8 mouse cellular contexts compared by ENCODE assay signal in genomic region chr2:26446671-26447070, GRCm38 (mm10). TPM values are rescaled to one million over a fixed set of nuclear protein-coding genes. Genes with fewer than 3 reads are reported as not detected.
DNase-seq lines count a peak whose midpoint lies in the region; ATAC-seq and TF ChIP-seq lines count a peak whose summit lies in the region.

No protein-coding gene starts in this region.

- ATAC-seq in hindbrain, embryonic 12.5 days (ENCODE audit: low FRiP score) = no peak
- ATAC-seq in midbrain, embryonic 14.5 days (ENCODE audit: low FRiP score, low TSS enrichment) = no peak

- no peak for DNase-seq in kidney, adult 2 months
- DNase-seq in kidney, postnatal 36 days = no peak
- no peak for DNase-seq in midbrain, embryonic 14.5 days
- no peak for DNase-seq in urinary bladder, postnatal 14 days (ENCODE audit: low spot score)
- DNase-seq in left cerebral cortex, adult 8-10 months (ENCODE audit: low spot score in 2 of 2) = no peak
- no peak for DNase-seq in thymus, postnatal 0 days (ENCODE audit: low spot score)

- H3K27ac ChIP-seq in kidney, adult 2 months (ENCODE audit: insufficient read depth, low read depth, low read length) = no peak overlapping the region
- H3K27ac ChIP-seq in brown adipose tissue, adult 24 weeks (replicated peaks; ENCODE audit: low read depth, low read length) = 0 out of 2 replicates have a peak overlapping the region, but pooled peaks have one; percentile 22
- 0 out of 2 replicates have a peak overlapping the region, but pooled peaks have one; percentile 90 for H3K27ac ChIP-seq in hindbrain, embryonic 12.5 days
- no peak overlapping the region for H3K27ac ChIP-seq in midbrain, embryonic 14.5 days (replicated peaks; ENCODE audit: low read depth, low read length)

- TF ChIP-seq CTCF in kidney, adult 2 months (conservative IDR thresholded peaks at IDR 0.05; ENCODE audit: insufficient read depth, insufficient read length, low read depth, low read length) = no peak

- H3K4me2 ChIP-seq in hindbrain, embryonic 12.5 days (replicated peaks) = peak overlapping the region; percentile 73
- peak overlapping the region; percentile 72 for H3K4me2 ChIP-seq in midbrain, embryonic 14.5 days (ENCODE audit: low read length)

- no peaks in the 10 kb centered on the region for H3K27me3 ChIP-seq in kidney, adult 2 months (replicated peaks; ENCODE audit: control insufficient read depth, insufficient read depth, low read length)
- H3K27me3 ChIP-seq in hindbrain, embryonic 12.5 days = no peaks in the 10 kb centered on the region
- H3K27me3 ChIP-seq in midbrain, embryonic 14.5 days (ENCODE audit: control insufficient read depth, insufficient read depth, low read length) = no peaks in the 10 kb centered on the region

- TF ChIP-seq POLR2A in kidney, adult 2 months (IDR thresholded peaks at IDR 0.05; ENCODE audit: low read depth, low read length) = no peak

- no peaks in the 10 kb centered on the region for H3K9me3 ChIP-seq in hindbrain, embryonic 12.5 days (replicated peaks)
- H3K9me3 ChIP-seq in midbrain, embryonic 14.5 days (ENCODE audit: control insufficient read depth, low read length) = no peaks in the 10 kb centered on the region

- 58% methylated on average over 4 of the region's 4 CpGs for WGBS in kidney, adult 2 months
- 73% methylated on average over 4 of the region's 4 CpGs for WGBS in hindbrain, embryonic 12.5 days
- WGBS in midbrain, embryonic 14.5 days = 79% methylated on average over 4 of the region's 4 CpGs

- peak overlapping the region; percentile 27 for H3K4me3 ChIP-seq in kidney, adult 2 months (ENCODE audit: insufficient read depth, low read depth, low read length)
- peak overlapping the region; percentile 81; the same call in 1 of the 2 replicates for H3K4me3 ChIP-seq in brown adipose tissue, adult 24 weeks (ENCODE audit: insufficient read depth, low read depth, low read length)
- H3K4me3 ChIP-seq in hindbrain, embryonic 12.5 days = peak overlapping the region; percentile 88
- H3K4me3 ChIP-seq in midbrain, embryonic 14.5 days (replicated peaks; ENCODE audit: low read depth, low read length) = peak overlapping the region; percentile 88

- H3K36me3 ChIP-seq in kidney, adult 2 months (ENCODE audit: control insufficient read depth, insufficient read depth, low read length) = peaks cover 2% of the 10 kb centered on the region; the same call in 1 of the 2 replicates
- peaks cover 2% of the 10 kb centered on the region for H3K36me3 ChIP-seq in hindbrain, embryonic 12.5 days
- H3K36me3 ChIP-seq in midbrain, embryonic 14.5 days (ENCODE audit: control insufficient read depth, insufficient read depth, low read length) = peaks cover 2% of the 10 kb centered on the region

- H3K9ac ChIP-seq in hindbrain, embryonic 12.5 days = peak overlapping the region; percentile 82; the same call in 1 of the 2 replicates
- H3K9ac ChIP-seq in midbrain, embryonic 14.5 days (replicated peaks; ENCODE audit: low read length) = peak overlapping the region; percentile 13; the same call in 1 of the 2 replicates

- peaks cover 12% of the 10 kb centered on the region for H3K4me1 ChIP-seq in kidney, adult 2 months (ENCODE audit: control insufficient read depth, insufficient read depth, low read length)
- peaks cover 7% of the 10 kb centered on the region for H3K4me1 ChIP-seq in brown adipose tissue, adult 24 weeks (ENCODE audit: control insufficient read depth, insufficient read depth, insufficient read length, low read length)
- peaks cover 39% of the 10 kb centered on the region for H3K4me1 ChIP-seq in hindbrain, embryonic 12.5 days
- H3K4me1 ChIP-seq in midbrain, embryonic 14.5 days (ENCODE audit: control insufficient read depth, insufficient read depth, low read length) = peaks cover 22% of the 10 kb centered on the region

RNA-seq across cellular contexts. Expression of gene Sec16a, which starts 1.7 kb away (rescaled TPM):
- 71.1 and 87.5 TPM in 2 replicates for polyA plus RNA-seq in kidney, adult 2 months (2012; rRNA removed)
- polyA plus RNA-seq in brown adipose tissue, adult 24 weeks (2012; ENCODE audit: insufficient read depth, insufficient read length, missing spikeins) = 21.0 and 21.6 TPM in 2 replicates
- 32.3 and 35.3 TPM in 2 replicates for polyA plus RNA-seq in hindbrain, embryonic 12.5 days (2016; fragmentation: Nextera tagmentation; extraction: Ambion mirVana)
- polyA plus RNA-seq in midbrain, embryonic 14.5 days (2014; fragmentation: Nextera tagmentation; extraction: Ambion mirVana) = 24.3 and 32.4 TPM in 2 replicates
- total RNA-seq in left cerebral cortex, adult 8-10 months (2022) = 10 to 100 TPM; 41.2 to 50.9 (median 43.0) TPM
- polyA plus RNA-seq in thymus, postnatal 0 days (2015; fragmentation: Nextera tagmentation; extraction: Ambion mirVana) = 12.4 and 12.9 TPM in 2 replicates

RNA-seq across cellular contexts. Expression of gene Inpp5e, which starts 37.7 kb away (rescaled TPM):
- polyA plus RNA-seq in kidney, adult 2 months (2012; rRNA removed) = 28.2 and 37.5 TPM in 2 replicates
- polyA plus RNA-seq in brown adipose tissue, adult 24 weeks (2012; ENCODE audit: insufficient read depth, insufficient read length, missing spikeins) = 6.7 and 7.8 TPM in 2 replicates
- 31.4 and 35.4 TPM in 2 replicates for polyA plus RNA-seq in hindbrain, embryonic 12.5 days (2016; fragmentation: Nextera tagmentation; extraction: Ambion mirVana)
- polyA plus RNA-seq in midbrain, embryonic 14.5 days (2014; fragmentation: Nextera tagmentation; extraction: Ambion mirVana) = 20.7 and 26.3 TPM in 2 replicates
- 10 to 100 TPM; 23.8 to 29.1 (median 25.7) TPM for total RNA-seq in left cerebral cortex, adult 8-10 months (2022)
- polyA plus RNA-seq in thymus, postnatal 0 days (2015; fragmentation: Nextera tagmentation; extraction: Ambion mirVana) = 13.9 and 14.1 TPM in 2 replicates

RNA-seq across cellular contexts. Expression of gene Pmpca, which starts 57.5 kb away (rescaled TPM):
- 50.6 and 54.0 TPM in 2 replicates for polyA plus RNA-seq in kidney, adult 2 months (2012; rRNA removed)
- polyA plus RNA-seq in brown adipose tissue, adult 24 weeks (2012; ENCODE audit: insufficient read depth, insufficient read length, missing spikeins) = 75.4 and 83.9 TPM in 2 replicates
- polyA plus RNA-seq in hindbrain, embryonic 12.5 days (2016; fragmentation: Nextera tagmentation; extraction: Ambion mirVana) = 107 and 110 TPM in 2 replicates
- 68.0 and 80.9 TPM in 2 replicates for polyA plus RNA-seq in midbrain, embryonic 14.5 days (2014; fragmentation: Nextera tagmentation; extraction: Ambion mirVana)
- 10 to 100 TPM; 90.0 to 96.3 (median 92.2) TPM for total RNA-seq in left cerebral cortex, adult 8-10 months (2022)
- 81.8 and 83.4 TPM in 2 replicates for polyA plus RNA-seq in thymus, postnatal 0 days (2015; fragmentation: Nextera tagmentation; extraction: Ambion mirVana)

RNA-seq across cellular contexts. Expression of gene Entr1, which starts 57.6 kb away (rescaled TPM):
- 102 and 110 TPM in 2 replicates for polyA plus RNA-seq in kidney, adult 2 months (2012; rRNA removed)
- polyA plus RNA-seq in brown adipose tissue, adult 24 weeks (2012; ENCODE audit: insufficient read depth, insufficient read length, missing spikeins) = 49.7 and 61.2 TPM in 2 replicates
- polyA plus RNA-seq in hindbrain, embryonic 12.5 days (2016; fragmentation: Nextera tagmentation; extraction: Ambion mirVana) = 179 and 188 TPM in 2 replicates
- polyA plus RNA-seq in midbrain, embryonic 14.5 days (2014; fragmentation: Nextera tagmentation; extraction: Ambion mirVana) = 143 and 161 TPM in 2 replicates
- total RNA-seq in left cerebral cortex, adult 8-10 months (2022) = 100 to 1,000 TPM; 130 to 136 (median 133) TPM
- polyA plus RNA-seq in thymus, postnatal 0 days (2015; fragmentation: Nextera tagmentation; extraction: Ambion mirVana) = 164 and 184 TPM in 2 replicates

Comparison
In these comparisons a context has a peak if more than half of its experiments do, and no peak if none do; other contexts are left out.
1. H3K27ac ChIP-seq: peak in brown adipose tissue, adult 24 weeks (single experiment) and hindbrain, embryonic 12.5 days (single experiment); none in kidney, adult 2 months (single experiment) and midbrain, embryonic 14.5 days (single experiment).
2. H3K4me3 ChIP-seq: peak in every context shown above with its lines; median percentile 88 in hindbrain, embryonic 12.5 days; 88 in midbrain, embryonic 14.5 days; 81 in brown adipose tissue, adult 24 weeks; 27 in kidney, adult 2 months.